Mouse (Mus musculus) hematopoietic stem cell, adult 5-6 weeks (primary cell): ENCODE data around the gene Dao. TPM values are rescaled to one million over a fixed set of nuclear protein-coding genes. Genes with fewer than 3 reads are reported as not detected.

Source experiments
- ATAC-seq, 2 experiments: fragments of 125-278 bp in 1 of 2; replicated peaks in 1 of 2; 2 replicates each; pipeline ENCODE4 v1.8.0; 2016 to 2017; ENCODE audit warnings: inconsistent platforms in 2 of 2, mild to moderate bottlenecking in 2 of 2, moderate number of reproducible peaks in 2 of 2, low read depth in 1 of 2, moderate TSS enrichment in 1 of 2; ENCODE audit not compliant: low FRiP score in 2 of 2, poor library complexity in 2 of 2, severe bottlenecking in 2 of 2, insufficient read depth in 1 of 2, low TSS enrichment in 1 of 2
- total RNA-seq: library from RNA; stranded (forward); fragments of 172-1452, 232-1000 nt; gene quantifications from 2 replicates; pipeline ENCODE4 v1.2.3, GENCODE M21; 2017

Gene Dao
- total RNA-seq, 1 experiment from 2014 or later = not detected

DNA sequence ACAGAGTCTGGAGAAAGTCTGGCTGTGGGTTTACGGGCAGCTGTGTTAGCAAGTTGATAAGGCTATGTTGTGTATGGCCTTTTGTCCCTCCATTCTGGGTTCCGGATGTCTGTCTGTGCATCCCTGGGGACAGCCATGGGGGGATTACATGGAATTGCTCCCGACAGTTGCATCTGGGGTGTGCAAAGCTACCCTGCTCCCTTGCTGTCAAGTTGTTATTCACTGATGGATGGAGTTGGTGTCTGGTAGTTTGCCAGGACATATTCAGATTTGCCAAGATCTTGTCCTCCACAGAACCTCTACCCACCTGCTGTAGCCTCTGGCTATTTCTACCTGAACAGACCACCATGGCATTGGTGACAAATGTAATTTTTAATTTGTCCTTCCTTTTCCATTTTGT lies 42.6 kb downstream of the Dao start:
- ATAC-seq = no peak

- ATAC-seq = no peak
These were observed 43.1 kb downstream of the Dao start for GRCm38 (mm10) chr5:114046604-114047003.

DNA sequence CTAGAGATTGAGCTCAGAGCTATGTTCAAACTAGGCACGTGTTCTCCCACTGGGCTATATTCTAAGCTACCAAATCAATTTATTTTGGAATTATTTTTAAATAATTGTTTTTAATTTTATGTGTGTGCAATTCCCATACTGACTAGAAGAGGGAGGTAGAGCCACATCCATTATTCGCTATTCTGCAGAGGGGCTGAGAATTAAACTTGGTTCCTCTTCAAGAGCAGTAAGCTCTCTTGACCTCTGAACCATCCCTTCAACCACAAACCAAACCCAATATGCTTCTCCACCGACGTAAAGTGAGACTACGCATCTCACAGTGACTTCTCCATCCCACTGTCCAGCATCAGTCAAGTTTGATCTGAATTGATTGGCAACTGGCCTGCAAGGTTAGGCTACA lies 43.7 kb downstream of the Dao start:
- ATAC-seq = no peak

DNA sequence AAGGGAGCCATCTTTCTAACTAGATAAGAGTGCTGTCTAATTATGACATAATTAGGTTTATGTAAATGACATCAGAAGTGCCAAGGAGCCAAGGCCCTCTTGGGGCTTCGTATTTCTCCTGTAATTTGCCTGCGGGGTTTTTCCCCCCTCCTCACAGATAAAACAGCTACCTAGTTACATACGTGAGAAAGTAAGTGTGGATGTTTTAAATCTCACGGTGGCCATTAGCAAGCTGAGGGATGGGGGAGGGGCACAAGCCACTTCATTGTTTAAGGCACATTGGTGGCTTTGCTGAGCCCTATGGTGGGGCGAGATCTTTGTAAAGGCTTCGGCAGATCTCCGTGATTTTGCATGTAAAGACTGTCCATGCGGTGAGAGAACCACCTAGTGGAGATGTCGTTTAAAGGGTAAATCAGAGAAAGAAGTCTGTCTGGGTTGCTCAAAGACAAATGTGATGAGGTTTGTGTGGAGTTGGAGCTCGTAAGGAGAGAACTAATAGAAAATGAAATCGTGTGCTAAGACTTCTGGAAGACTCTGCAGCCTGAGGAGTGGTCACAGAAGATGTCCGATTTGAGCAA lies 45.3 kb downstream of the Dao start:
- no peak for ATAC-seq

- ATAC-seq = peak in 1 of 2 experiments; percentile 55; a peak in 3 of 4 replicates
These were observed 48.8 kb downstream of the Dao start for GRCm38 (mm10) chr5:114052246-114052761.

GRCm38 (mm10) chr5:114057129-114057731 lies 53.7 kb downstream of the Dao start:
- no peak for ATAC-seq

- ATAC-seq = 0 out of 4 replicates have a peak, but pooled peaks of 1 of the 2 experiments have one; percentile 39
These were observed 58.2 kb downstream of the Dao start for GRCm38 (mm10) chr5:114061675-114062074.

GRCm38 (mm10) chr5:114063958-114064357 lies 60.5 kb downstream of the Dao start:
- no peak for ATAC-seq

DNA sequence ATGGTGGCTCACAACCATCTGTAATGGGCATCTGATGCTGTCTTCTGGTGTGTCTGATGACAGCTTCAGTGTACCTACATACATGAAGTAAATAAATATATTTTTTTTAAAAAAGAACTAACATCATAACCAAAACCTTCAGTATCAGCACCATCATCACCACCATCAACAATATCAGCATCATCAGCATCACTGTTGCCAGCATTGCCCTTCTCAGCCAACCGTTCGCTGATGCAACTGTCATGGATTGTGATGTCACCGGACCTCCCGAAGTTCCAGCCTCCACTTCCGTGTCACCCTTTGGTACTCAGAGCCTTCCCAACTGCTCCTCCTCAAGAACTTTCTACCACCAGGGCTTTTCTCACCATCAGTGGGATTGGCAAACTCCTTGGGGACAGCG lies 61.7 kb downstream of the Dao start, which contains the start of gene Usp30:
Gene Usp30, plus strand, starts transcription at position 301 of the 400 bp plus-strand sequence.
- no peak for ATAC-seq

GRCm38 (mm10) chr5:114066601-114067000 lies 63.1 kb downstream of the Dao start:
- ATAC-seq = no peak

GRCm38 (mm10) chr5:114067543-114067942 lies 64.0 kb downstream of the Dao start:
- ATAC-seq = no peak

- ATAC-seq = no peak
These were observed 64.5 kb downstream of the Dao start for GRCm38 (mm10) chr5:114067982-114068381.

DNA sequence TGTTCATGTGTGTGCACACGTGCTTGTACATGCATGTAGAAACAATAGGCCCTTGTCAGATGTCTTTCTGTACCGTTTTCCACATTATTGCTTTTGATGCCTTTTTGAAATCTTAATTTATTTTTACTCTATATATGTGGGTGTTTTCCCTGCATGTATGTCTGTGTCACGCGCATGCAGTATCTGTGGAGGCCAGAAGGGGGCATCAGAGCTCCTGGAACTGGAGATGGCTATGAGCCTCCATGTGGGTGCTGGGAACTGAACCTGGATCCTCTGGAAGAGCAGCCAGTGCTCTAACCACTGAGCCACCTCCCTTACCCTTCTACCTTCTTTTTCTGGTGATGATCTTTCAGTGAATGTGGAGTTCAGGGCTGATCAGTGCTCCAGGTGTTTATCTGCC lies 67.4 kb downstream of the Dao start:
- no peak for ATAC-seq

GRCm38 (mm10) chr5:114072262-114072661 lies 68.8 kb downstream of the Dao start:
- ATAC-seq = no peak

Other genes with a start within 250 kb of the Dao start
- gene Sart3, start 231.2 kb upstream of the Dao start, total RNA-seq = 41.7 and 42.6 TPM in 2 replicates
- 71.7 and 73.6 TPM in 2 replicates for gene Iscu, start 231.0 kb upstream of the Dao start, total RNA-seq
- gene Tmem119, start 203.2 kb upstream of the Dao start, total RNA-seq = 1.1 and 1.8 TPM in 2 replicates
- gene Selplg, start 171.1 kb upstream of the Dao start, total RNA-seq = 83.9 and 95.7 TPM in 2 replicates
- gene Coro1c, start 94.9 kb upstream of the Dao start, total RNA-seq = 85.8 and 110 TPM in 2 replicates
- gene Ssh1, start 9.8 kb upstream of the Dao start, total RNA-seq = 4.4 and 12.4 TPM in 2 replicates
- gene Usp30, start 61.8 kb downstream of the Dao start, total RNA-seq = 8.4 and 9.4 TPM in 2 replicates
- gene Svop, start 87.9 kb downstream of the Dao start, total RNA-seq = not detected in 2 replicates
- gene Alkbh2, start 124.5 kb downstream of the Dao start, total RNA-seq = 9.3 and 13.7 TPM in 2 replicates
- gene Ung, start 126.7 kb downstream of the Dao start, total RNA-seq = 24.6 and 27.7 TPM in 2 replicates
- 3.0 and 3.9 TPM in 2 replicates for gene Acacb, start 142.8 kb downstream of the Dao start, total RNA-seq